Mouse (Mus musculus): ENCODE results near the gene Brk1.
A peak's percentile ranks its signal among the peaks of the same experiment; 100 is the strongest.

Gene Brk1

DNA sequence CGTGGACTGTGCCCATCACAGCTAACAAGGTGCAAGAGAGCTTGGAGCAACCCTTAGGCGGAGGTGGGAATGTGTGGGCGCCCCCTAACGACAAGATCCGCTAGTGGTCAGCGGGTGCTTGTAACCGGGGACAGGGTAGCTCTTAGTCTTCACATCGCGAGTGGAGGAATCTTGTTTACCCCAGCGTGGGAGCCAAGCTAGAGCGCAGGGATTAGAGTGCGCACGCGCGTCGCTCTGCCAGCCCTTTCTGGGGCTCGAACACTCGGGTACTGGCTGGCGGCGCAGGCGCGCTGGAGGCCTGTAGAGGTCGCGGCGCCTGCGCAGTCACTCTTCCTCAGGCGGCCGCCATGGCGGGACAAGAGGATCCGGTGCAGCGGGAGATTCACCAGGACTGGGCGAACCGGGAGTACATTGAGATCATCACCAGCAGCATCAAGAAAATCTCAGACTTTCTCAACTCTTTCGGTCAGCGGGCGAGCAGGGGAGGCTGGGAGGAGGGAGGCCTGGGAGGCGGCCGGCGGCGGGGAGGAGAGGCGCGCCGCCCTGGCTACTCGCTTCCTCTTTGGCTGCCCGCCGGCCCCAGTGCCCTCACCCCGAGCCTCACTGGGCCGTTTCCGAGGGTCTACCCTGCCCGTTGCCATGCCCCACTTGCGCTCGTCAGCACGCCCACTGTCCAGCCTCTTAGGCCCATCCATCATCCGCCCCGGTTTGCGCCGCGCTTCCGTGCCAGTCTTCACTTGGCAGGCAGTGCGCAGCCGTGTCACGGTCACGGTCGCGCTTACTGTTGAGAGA lies at the start of gene Brk1:
Gene Brk1 (plus strand): TSS at position 341 of the 792 bp plus-strand sequence.
- peak; percentile 84 to 86 for DNase-seq (ENCODE audit: low spot score in 2 of 2)

DNA sequence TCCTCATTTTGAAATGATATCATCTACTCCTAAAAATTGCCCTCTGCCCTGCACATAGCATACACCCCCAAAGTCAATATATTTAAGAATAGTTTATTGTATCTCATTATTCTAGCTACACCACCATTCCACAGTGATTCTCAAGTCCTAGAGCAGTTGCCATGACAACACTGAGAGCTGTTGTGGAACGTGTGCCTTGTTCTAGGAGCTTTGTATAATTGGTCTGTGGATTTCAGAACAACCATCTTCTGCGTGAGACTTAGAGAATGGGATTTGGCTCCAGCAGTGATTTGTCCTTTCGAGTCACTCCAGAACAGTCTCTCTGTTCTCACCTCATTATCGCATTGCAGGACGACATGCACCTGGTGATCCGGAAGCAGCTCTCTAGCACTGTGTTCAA lies 44.8 kb upstream of the Brk1 start:
- DNase-seq (ENCODE audit: low spot score in 2 of 2), result no peak

DNA sequence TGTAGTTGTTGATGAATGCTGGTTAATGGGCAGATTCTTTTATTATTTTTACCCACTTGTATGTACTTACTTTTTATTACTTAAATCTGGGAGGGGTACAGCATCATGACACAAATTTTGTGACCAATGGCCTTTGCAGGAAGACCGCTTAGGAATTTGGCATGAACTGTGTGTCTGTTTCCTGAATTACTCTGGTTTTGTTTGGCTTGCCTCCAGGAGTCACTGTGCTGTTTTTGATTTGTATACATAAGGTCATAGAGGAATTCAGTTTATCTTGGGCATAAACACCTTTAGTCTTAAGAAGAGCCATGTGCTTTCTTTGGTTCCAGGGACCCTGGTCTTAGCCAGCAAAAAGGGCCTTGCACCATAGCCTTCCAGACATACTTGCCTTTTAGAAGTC lies 40.0 kb upstream of the Brk1 start:
- DNase-seq (ENCODE audit: low spot score in 2 of 2), result no peak

DNA sequence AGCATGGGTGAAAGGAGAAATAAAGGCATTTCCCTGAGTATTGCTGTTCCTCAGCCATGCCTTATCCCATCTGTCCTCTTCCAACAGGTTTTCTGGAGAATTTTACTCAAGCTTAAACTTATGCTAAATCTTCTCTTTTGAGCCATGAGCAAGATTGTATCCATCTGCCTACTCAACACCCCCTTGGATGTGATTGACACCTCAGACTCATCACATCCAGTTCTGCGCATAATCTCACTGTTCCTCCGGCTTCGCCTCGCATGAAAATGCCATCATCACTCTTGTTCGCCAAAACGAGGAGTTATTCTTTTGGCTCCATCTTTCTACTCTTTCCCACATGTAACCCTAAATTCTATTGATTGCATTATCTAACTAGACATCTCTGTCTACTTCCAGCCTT lies 28.5 kb upstream of the Brk1 start:
- DNase-seq (ENCODE audit: low spot score in 2 of 2), result no peak

DNA sequence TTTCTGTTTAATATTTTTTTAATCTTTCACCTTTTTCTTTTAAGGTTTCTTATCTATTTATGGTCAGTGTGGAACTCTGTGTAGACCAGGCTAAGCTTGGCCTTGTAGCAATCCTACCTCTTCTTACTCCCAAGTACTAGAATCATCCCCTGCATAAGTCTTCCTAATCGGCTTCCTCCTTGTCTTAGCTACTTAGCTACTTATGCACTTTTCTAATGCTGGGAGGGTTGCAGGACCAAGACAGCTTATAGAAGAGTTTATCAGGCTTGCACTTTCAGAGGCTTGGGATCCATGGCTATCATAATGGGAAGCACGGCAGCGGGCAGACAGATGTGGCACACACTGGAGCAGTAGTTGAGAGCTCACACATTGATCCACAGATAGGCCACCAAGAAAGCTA lies 25.3 kb upstream of the Brk1 start:
- no peak for DNase-seq (ENCODE audit: low spot score in 2 of 2)

DNA sequence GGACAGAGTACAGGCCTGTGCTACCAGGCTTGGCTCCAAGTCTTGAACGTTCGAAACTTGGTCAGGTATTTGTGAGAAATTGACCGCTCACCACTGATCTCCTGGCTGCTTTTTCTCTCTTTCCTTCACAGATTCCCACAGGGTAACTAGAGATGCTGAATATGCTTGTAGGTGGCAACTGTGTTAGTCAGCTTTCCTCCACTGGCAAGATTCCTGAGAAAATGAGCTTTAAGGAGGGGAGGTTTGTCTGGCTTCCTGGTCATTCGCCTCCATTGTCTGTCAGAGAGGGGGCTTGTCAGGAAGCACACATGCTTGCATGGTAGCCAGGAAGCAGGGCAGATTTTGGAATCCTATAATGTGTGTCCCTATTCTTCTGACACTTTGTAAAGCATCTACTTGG lies 21.5 kb upstream of the Brk1 start:
- no peak for DNase-seq (ENCODE audit: low spot score in 2 of 2)

DNA sequence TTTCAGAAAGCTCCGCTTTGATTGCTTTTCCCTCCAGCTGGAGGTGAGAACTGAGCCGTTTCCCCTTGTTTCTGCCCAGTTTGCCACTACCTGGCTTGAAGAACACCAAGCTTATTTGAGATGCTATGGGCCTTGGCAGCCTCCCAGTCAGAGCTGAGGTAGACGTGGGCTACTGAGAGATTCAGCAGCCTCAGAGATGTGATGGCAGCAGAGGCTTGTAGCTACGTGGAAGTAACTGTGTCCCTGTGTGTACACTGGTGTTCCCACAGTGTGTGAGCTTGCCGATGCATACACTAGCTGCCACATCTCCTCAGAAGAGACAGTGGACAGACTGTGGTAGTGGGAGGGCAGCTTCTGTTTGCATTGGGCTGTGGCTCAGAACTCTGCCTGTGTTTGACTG lies 19.5 kb upstream of the Brk1 start:
- no peak for DNase-seq (ENCODE audit: low spot score in 2 of 2)

DNA sequence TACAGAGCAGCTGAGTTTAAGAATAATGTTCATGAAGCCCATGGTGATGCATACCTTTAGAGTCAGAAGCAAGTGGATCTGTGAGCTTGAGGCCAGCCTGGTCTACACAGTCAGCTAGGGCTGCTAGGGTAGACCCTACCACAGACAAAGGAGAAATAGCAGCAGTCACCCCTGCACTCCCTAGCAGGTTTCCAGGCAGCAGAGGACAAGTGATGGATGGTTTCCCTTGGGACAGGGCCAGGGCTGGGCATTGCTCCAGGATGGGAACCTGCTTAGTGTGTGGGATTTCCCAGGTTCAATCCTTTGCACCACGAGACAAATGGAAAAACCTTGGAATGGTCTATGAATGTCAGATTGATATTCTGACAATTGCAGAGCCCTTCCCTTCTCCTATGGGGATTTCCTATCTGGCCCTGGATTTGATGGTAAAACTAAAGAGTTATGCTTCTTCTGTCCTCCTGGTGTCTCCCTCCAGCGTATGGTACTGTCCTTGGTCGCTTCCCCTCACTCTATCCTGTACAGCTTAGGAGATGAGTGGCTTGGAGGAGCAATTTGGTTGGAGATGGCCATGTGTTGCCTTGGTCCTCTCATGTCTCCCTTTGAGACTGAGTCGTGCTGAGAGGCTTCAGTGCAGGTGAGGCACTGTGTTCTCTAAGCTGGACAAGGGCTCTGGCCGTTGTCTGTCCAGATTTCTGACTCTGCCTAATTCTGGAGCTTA lies 17.9 kb upstream of the Brk1 start:
- no peak for DNase-seq (ENCODE audit: low spot score in 2 of 2)

DNA sequence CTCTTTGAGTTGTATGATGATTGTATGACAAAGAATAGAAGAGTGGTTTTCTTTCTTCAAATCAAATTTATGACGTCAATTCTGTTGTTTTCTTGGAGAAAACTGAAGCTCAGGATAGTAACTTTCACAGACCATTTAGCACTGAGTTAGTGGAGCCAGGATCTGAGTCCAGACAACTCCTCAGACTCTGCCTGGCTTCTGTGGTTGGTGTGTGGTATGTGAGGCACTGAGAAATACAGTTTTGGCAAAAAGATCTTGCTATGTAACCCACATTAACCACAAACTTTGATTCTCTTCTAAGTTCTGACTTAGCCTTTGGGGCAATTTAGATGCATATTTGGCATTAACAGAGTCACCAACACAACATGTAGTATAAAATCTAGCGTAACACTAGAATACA lies 11.9 kb upstream of the Brk1 start:
- no peak for DNase-seq (ENCODE audit: low spot score in 2 of 2)

DNA sequence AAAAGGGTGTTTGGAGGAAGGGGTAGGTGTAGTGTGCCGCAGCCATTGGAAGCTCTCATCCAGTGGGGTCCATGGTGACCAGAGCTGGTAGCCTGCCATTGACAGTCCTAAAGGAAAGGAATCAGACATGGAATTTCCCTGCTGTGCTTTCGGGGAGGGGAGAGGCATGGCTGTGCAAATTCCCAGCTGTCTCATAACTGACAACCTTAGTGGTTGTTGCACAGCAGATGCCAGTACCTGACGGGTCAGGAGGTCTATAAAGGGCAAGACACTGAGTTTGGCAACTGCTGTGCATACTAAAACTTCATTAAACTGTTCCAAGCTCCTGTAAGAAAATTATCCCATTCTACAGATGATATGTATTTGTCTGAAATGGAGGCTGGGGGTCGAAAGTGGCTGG lies 6.6 kb upstream of the Brk1 start:
- no peak for DNase-seq (ENCODE audit: low spot score in 2 of 2)

DNA sequence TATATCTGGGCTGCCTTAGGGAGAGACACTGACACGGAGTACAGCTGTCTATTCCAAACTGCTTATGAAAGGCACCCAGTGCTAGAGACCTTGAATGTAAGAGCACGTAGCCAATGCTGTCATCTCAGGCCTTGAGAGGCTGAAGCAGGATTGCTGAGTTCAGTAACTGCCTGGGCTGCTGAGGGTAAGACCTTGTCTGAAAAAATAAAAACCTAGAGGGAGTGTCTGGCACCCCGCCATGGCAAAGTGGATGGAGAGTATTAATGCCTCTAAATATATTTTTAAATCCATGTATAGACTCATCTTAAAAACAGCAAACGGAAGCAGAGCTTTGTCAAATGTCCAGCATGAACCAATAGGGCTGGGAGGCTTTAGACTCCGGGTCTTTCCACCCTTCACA lies 4.7 kb upstream of the Brk1 start:
- DNase-seq (ENCODE audit: low spot score in 2 of 2), result no peak

DNA sequence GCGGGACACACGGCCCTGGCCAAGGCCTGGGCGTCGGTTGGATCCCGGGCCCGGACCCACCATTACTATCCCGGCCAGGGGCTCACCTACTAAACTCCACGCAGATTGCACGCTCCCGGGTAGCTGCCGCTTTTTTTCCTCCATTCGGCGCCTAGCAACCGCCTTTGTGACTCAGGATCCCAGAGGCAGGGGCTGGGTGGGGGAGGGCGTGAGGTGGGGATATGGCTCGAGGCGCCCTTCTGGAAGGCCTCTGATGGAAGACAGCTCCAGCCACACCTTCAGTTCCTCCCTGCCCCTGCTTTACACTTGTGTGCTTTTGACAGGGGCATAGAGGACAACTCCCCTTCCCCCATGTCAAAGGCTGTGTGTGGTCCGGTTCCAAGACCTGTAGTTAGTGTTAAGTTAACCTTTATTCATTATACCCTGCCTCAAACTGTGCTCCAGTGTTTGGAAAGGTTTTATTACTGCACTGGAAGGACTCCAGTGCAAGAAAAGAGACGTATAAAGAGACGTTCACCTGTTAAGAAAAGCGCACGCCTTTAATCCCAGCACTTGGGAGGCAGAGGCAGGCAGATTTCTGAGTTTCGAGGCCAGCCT lies 3.9 kb upstream of the Brk1 start, which contains the start of gene Fancd2os:
Gene Fancd2os (minus strand): TSS at position 173 of the 597 bp plus-strand sequence.
- no peak for DNase-seq (ENCODE audit: low spot score in 2 of 2)

DNA sequence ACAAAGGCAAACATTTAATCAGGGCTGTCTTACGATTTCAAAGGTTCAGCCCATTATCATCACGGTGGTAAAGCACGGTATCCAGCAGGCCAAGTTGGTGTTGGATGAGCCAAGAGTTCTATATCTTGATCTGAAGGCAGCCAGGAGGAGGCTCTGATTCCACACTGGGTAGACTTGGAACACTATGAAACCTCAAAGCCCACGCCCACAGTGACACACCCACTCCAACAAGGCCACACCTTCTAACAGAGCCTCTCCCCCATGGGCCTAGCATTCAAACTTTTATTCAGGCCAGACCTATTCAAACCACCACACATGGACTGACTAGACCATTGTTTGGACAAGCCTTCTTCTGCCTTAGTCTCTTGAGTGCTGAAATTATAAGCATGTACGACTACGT lies 1.8 kb upstream of the Brk1 start:
- no peak for DNase-seq (ENCODE audit: low spot score in 2 of 2)

DNA sequence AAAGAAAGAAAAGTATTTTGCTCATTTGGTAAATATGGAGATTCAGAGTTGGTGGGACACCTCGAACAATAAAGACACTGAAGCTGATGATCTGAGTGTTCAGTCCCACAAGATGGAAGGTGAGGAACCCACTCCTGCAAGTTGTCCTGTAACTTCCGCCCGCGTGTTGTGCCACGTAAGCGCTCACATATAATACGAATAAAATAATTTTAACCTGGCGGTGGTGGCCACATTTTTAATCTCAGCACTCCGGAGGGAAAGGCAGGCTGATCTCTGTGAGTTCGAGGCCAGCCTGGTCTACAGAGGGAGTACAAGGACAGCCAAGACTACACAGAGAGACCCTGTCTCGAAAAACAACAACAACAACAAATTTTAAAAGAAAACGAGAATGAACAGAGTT lies 579 bp upstream of the Brk1 start:
- no peak for DNase-seq (ENCODE audit: low spot score in 2 of 2)

DNA sequence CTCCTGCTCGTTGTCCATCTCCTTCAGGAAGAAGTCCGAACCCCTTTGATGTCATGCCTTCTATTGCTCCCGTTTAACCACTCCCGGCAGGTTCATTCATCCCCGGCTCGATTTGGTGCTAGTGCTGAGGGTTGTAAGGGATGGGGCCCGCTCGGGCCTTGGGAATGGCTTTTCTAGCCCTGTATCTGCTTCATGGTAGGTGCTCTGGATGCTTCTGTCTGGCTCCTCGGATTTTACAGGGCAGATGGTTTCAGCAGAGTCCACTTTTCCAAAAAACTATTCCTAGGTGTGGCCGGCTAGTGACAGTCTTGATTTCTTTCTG lies 613 bp downstream of the Brk1 start:
- DNase-seq (ENCODE audit: low spot score in 2 of 2), result peak in 1 of 2 experiments; percentile 36

DNA sequence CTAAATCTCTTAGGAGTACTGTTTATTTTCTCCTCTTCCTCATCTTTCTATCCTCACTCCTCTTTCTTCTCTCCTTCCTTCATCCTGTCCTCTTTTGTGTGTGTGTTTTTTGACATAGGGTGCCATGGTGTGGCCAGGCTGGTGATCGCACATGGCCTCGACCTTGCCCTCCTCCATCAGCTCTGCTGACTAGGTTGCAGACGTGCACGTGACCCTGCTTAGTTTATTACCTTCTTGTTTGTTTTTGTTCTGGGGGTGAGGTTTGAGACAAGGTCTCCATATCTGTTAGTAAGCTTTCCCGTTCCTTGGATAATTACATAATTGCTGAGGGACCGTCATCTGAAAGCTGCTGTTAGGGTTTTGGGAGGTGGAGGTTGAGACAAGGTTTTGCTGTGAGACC lies 4.3 kb downstream of the Brk1 start:
- no peak for DNase-seq (ENCODE audit: low spot score in 2 of 2)

DNA sequence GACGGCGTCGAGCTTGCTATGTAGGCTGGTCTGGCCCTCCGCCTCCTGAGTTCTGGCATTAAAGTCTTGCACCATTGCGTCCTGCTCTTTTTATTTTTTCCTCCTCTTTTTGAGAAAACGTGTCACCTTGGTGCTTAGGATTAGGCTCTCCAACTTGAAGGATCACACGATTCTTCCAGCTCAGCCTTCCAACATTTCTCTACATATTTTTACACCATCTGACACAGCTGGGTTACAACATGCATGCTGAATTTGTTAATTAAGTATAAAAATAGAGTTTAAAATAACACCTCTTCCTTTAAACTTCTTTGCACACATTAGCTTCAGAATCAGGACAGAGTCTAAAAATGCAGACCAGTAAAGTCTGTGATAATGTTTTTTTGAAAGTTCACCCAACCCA lies 4.7 kb downstream of the Brk1 start:
- no peak for DNase-seq (ENCODE audit: low spot score in 2 of 2)

DNA sequence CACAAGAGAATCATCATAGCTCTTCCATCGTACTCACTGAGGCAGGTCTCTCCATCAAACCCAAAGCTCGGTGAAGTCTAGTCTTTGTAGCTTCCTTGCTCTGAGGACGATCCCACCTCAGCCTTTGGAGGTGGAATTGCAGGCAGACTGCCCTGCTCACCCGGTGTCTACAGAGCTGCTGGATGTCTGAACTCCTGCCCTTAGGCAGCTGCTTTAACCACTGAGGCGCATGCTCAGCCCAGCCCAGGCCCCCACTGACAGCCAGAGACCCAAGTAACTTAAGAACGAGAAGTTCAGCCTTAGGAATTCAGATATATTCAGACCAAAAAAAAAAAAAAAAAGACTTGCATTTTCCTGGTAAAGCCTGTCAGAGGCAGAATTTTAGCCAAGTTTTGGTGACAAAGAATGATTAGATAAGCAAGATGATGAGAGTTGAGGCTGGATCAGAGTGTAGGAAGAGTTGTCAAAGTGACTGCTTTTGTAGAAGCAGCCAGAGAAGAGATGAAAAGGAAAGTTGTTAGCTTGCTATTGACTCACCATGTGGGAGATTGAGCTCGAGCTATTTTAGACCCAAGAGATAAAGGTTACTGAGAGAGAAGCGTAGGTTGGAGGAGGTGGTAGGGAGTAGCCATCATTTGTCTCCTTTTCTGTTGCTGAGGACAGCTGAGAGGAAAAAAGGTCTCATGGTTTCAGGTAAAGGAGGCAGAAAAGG lies 7.8 kb downstream of the Brk1 start:
- DNase-seq (ENCODE audit: low spot score in 2 of 2), result no peak

DNA sequence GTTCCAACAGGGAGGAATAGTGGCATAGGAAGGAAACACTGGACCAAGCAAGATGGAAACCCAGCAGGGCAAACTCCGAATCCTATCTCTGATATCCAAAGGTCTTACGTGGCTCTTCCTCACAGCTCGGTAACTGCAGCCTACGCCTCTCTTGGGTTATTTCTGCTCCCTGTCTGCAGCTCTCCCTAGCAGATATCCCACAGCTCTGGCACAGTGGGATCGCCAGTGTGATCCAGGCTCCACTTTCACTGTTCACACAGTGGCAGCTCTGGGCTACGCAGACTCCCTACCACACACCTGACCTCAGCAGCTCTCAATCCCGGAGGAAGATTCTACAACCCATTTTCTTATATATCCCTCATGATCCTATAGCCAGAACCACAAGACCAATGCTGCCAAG lies 9.6 kb downstream of the Brk1 start:
- DNase-seq (ENCODE audit: low spot score in 2 of 2), result no peak

DNA sequence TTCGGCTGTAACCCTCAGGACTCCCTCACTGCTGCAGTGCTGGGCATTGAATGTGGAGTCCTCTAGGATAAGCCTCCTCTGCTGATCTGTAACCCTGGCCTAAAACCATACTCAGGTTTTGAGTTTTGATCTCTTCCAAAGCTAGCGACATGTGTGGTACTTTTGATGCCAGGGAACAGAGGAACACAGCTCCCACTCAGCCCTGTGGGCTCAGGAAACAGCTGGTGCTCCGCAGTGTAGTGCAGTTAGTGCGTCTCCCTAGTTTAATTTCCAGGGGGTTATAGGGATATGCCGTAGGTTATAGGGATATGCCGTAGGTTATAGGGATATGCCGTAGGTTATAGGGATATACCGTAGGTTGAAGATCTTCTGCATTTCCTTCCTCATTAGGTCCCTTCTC lies 10.4 kb downstream of the Brk1 start:
- no peak for DNase-seq (ENCODE audit: low spot score in 2 of 2)

DNA sequence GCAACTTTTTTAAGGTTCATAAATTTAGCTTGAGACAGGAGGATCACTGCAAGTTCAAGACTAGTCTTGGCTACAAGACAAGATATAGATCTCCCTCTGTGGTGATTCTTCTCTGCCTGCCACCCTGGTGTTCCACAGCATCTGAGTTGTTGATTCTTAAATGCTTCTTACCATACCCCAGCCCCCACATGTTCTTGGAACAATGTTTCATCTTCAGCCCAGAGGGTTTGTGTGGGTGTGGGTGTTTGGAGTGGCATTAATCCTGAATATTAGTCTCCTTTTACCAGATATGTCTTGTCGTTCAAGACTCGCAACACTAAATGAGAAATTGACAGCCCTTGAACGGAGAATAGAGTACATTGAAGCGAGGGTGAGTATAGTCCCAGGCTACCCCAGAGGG lies 10.9 kb downstream of the Brk1 start:
- DNase-seq (ENCODE audit: low spot score in 2 of 2), result no peak

DNA sequence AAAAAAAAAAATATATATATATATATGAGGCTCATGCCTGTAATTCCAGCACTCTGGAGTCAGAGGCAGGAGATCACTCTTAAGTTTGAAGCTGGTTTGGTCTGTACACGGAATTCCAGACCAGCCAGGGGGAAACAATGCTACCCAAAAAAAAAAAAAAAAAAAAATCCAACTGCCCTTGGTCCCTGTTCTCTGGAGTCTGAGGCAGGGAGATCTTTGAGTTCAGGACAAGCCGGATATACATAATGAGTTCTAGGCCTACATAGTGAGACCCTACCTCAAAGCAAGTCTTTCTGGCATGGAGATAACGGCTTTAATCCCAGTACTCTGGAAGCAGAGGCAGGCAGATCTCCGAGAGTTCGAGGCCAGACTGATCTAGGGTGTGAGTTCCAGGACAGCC lies 18.8 kb downstream of the Brk1 start:
- no peak for DNase-seq (ENCODE audit: low spot score in 2 of 2)
